Mouse (Mus musculus): Measurements from ENCODE around the gene Trmo. TPM values are rescaled to one million over a fixed set of nuclear protein-coding genes. Genes with fewer than 3 reads are reported as not detected.

Gene Trmo
- total and polyA plus RNA-seq, 3 experiments, result 4.3 to 7.1 (median 4.8) TPM

- DNase-seq, result peak; percentile 43
Measured at GRCm38 (mm10) chr4:46339584-46339983, 49.7 kb downstream of the Trmo start.

GRCm38 (mm10) chr4:46339026-46339425 is 50.2 kb downstream of the Trmo start:
- DNase-seq, result no peak

DNA sequence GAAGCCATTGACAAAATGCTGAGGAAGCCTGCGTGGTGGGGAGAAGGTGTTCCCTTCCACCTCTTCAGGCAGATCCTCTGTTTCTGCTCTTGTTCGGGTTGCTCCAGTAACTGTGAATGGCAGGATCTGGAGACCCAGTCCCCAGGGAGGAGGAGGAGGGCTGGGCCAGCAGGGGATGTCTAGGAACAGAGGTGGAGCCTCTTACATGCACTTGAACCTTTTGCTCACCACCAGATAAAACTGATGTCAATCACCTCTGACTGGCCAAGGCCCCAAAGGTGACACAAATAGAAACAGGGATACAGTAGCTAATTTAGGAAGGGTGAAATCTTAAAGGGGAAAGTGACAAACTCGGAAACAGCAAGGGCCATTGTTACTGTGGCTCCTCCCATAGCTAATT is 51.2 kb downstream of the Trmo start:
- DNase-seq, result no peak

DNA sequence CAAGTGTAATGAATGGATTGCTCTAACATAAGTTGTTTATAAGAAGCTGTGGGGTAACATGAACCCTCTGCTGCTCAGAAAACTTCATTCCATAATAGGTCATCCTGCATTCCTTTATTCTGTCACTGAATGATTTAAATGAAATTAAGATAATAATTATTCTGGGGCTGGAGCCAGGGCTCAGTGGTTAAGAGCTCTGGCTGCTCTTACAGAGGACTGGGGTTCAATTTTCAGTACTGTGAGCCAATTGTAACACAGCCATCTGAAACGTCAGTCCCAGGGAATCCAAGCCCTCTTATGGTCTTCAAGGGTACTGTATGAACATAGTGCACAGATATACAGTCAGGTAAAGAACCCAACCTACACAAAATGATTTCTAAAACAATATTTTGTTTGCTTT is 53.4 kb downstream of the Trmo start:
- DNase-seq, result no peak

- no peak for DNase-seq
Measured at GRCm38 (mm10) chr4:46328906-46329305, 60.3 kb downstream of the Trmo start.

Other genes with a start within 250 kb of the Trmo start
- gene Xpa, start 193.1 kb downstream of the Trmo start, total RNA-seq (2021), result 10 to 100 TPM; 17.2 to 20.3 TPM
- 19.9 and 24.0 TPM in 2 replicates for gene Xpa, start 193.1 kb downstream of the Trmo start, polyA plus RNA-seq (2012; rRNA removed)
- not detected for gene Foxe1, start 45.8 kb downstream of the Trmo start, total RNA-seq (2021)
- 0.42 and 0.44 TPM in 2 replicates for gene Foxe1, start 45.8 kb downstream of the Trmo start, polyA plus RNA-seq (2012; rRNA removed)
- not detected for gene Hemgn, start 24.1 kb upstream of the Trmo start, total RNA-seq (2021)
- not detected in 2 replicates for gene Hemgn, start 24.1 kb upstream of the Trmo start, polyA plus RNA-seq (2012; rRNA removed)
- 100 to 1,000 TPM; 103 to 121 TPM for gene Anp32b, start 61.5 kb upstream of the Trmo start, total RNA-seq (2021)
- gene Anp32b, start 61.5 kb upstream of the Trmo start, polyA plus RNA-seq (2012; rRNA removed), result 56.8 and 73.6 TPM in 2 replicates
- 10 to 100 TPM; 38.4 to 42.5 TPM for gene Nans, start 99.8 kb upstream of the Trmo start, total RNA-seq (2021)
- gene Nans, start 99.8 kb upstream of the Trmo start, polyA plus RNA-seq (2012; rRNA removed), result 13.7 and 16.0 TPM in 2 replicates
- 1 to 10 TPM; 4.9 to 5.8 TPM for gene Trim14, start 146.7 kb upstream of the Trmo start, total RNA-seq (2021)
- gene Trim14, start 146.7 kb upstream of the Trmo start, polyA plus RNA-seq (2012; rRNA removed), result 16.0 and 21.3 TPM in 2 replicates
- 1 to 10 TPM; 2.2 to 2.8 TPM for gene Coro2a, start 212.8 kb upstream of the Trmo start, total RNA-seq (2021)
- gene Coro2a, start 212.8 kb upstream of the Trmo start, polyA plus RNA-seq (2012; rRNA removed), result 8.7 and 12.4 TPM in 2 replicates

Measured in adrenal gland, adult 2 months (tissue).